Mouse (Mus musculus) hindbrain, embryonic 11.5 days (tissue): ENCODE measurements at regions not wholly inside any gene's neighbourhood (a gene's known extent, or its start where the extent isn't known, plus 50 kb on each side); places are given as distances from the start of the nearest gene placed in this dataset.

ENCODE experiments used
- ATAC-seq: fragments of 200-750 bp; cut with Nextera tagmentation; 2 replicates; pipeline ENCODE4 v1.8.0; 2017; ENCODE audit warnings: mild to moderate bottlenecking, moderate TSS enrichment, moderate library complexity; ENCODE audit not compliant: low FRiP score
- DNase-seq: peaks from one replicate; pipeline ENCODE4 v3.0.0-alpha.2; 2015; ENCODE audit warnings: low spot score
- H3K27ac ChIP-seq: fragments of 300-500 bp; sonication (generic); 2 replicates; pipeline ENCODE4 v1.5.1; 2014; ENCODE audit warnings: mild to moderate bottlenecking, low read depth, low read length
- H3K27me3 ChIP-seq: fragments of 300-500 bp; sonication (generic); 2 replicates; pipeline ENCODE4 v1.6.1; 2014; ENCODE audit warnings: mild to moderate bottlenecking, low read length, moderate library complexity, mixed read lengths; ENCODE audit not compliant: control insufficient read depth, insufficient read depth
- H3K36me3 ChIP-seq: fragments of 300-500 bp; sonication (generic); 2 replicates; pipeline ENCODE4 v1.6.1; 2014; ENCODE audit warnings: mild to moderate bottlenecking, low read length, moderate library complexity, mixed read lengths; ENCODE audit not compliant: control insufficient read depth, insufficient read depth
- H3K4me1 ChIP-seq: fragments of 300-500 bp; sonication (generic); replicated peaks from 2 replicates; pipeline ENCODE4 v1.6.1; 2014; ENCODE audit warnings: low read length, mixed read lengths; ENCODE audit not compliant: control insufficient read depth, insufficient read depth
- H3K4me2 ChIP-seq: fragments of 300-500 bp; sonication (generic); replicated peaks from 2 replicates; pipeline ENCODE4 v1.6.1; 2014; ENCODE audit warnings: mild to moderate bottlenecking, low read depth, low read length
- H3K4me3 ChIP-seq: fragments of 300-500 bp; sonication (generic); 2 replicates; pipeline ENCODE4 v1.5.1; 2014; ENCODE audit warnings: low read depth, low read length
- H3K9ac ChIP-seq: fragments of 300-500 bp; sonication (generic); 2 replicates; pipeline ENCODE4 v1.6.1; 2014; ENCODE audit warnings: low read depth, low read length
- H3K9me3 ChIP-seq: fragments of 300-500 bp; sonication (generic); 2 replicates; pipeline ENCODE4 v1.6.1; 2016; ENCODE audit warnings: low read length; ENCODE audit not compliant: control insufficient read depth
- WGBS: fragments of 180-500 bp; shearing (Covaris S2); extraction: QIAGEN DNeasy Blood & Tissue Kit; methylation state at CpG from one replicate; pipeline ENCODE4 v1.1.7; 2014; 5-methylcytosine and 5-hydroxymethylcytosine counted together

DNA sequence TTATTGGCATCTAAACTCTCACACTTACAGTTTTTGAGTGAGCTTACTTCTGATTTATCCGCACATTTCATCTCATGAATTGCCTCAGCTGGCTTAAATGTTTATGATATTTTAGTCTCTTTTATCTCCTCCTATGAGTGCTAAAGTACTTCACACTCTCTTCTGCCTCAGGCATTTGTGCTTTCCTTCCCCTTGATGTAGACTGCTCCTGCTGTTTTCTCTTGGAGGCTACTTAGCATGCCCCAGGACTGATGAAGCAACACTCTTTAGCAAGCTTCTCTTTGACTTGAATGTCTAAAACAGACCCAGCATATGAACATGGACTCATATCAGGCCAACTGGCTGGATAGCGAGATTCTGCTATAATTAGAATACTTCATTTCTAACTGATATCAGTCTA, 882.8 kb downstream of the Tecrl start:
- H3K4me2 ChIP-seq, result no peak overlapping the region
- H3K36me3 ChIP-seq, result no peaks in the 10 kb centered on the region
- H3K27ac ChIP-seq, result no peak overlapping the region
- no peaks in the 10 kb centered on the region for H3K27me3 ChIP-seq
- H3K4me1 ChIP-seq, result no peaks in the 10 kb centered on the region
- no peaks in the 10 kb centered on the region for H3K9me3 ChIP-seq
- ATAC-seq (no peak), DNase-seq (no peak)
- no peak overlapping the region for H3K4me3 ChIP-seq
- WGBS, result 83% methylated on average over 2 of the region's 2 CpGs
- no peak overlapping the region for H3K9ac ChIP-seq

DNA sequence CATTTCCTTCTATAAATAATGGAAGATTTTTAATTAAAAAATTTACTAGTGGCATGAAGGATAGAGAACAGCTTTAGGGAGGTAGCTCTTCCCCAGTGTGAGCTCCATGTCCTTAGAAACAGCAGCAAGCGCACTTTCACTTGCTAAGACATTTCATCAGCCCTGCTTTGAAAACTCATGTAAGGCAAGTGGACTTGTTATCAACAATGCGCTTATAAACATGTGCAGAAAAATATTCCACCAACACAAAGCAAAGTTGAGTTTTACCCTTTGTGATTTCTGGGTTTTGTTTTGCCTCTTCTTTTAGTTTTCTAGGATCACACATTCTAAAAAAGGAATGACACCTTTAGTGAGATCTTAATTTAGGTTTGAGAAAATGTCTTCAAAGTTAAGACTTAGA, 890.7 kb downstream of the Tecrl start:
- H3K4me3 ChIP-seq, result no peak overlapping the region
- no peaks in the 10 kb centered on the region for H3K36me3 ChIP-seq
- no peaks in the 10 kb centered on the region for H3K9me3 ChIP-seq
- no peaks in the 10 kb centered on the region for H3K4me1 ChIP-seq
- H3K9ac ChIP-seq, result no peak overlapping the region
- H3K4me2 ChIP-seq, result no peak overlapping the region
- no peaks in the 10 kb centered on the region for H3K27me3 ChIP-seq
- no peak for ATAC-seq
- no peak overlapping the region for H3K27ac ChIP-seq
- DNase-seq, result no peak
- WGBS, result 94% methylated on average over 2 of the region's 2 CpGs

DNA sequence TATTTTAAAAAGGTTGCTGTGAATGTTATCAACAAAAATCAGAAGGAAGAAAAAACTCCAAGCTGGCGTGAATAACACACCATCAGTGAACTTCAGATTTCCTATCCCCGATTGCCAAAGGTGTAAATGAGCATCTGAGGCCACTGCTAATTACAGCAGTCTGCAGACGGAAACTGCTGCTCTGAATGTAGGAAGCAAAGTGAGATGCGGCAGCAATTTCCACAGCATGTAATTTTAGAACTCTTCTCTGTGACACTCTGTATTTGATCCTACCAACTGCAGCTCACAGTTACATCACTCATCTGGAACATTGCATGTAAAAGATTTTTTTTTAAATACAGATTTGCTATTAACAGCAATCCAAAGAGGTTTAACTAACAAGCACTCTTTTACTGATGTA, 913.7 kb downstream of the Tecrl start:
- H3K9ac ChIP-seq, result no peak overlapping the region
- H3K4me2 ChIP-seq, result no peak overlapping the region
- WGBS, result 77% methylated on average over 4 of the region's 4 CpGs
- H3K4me1 ChIP-seq, result no peaks in the 10 kb centered on the region
- H3K36me3 ChIP-seq, result no peaks in the 10 kb centered on the region
- H3K27me3 ChIP-seq, result no peaks in the 10 kb centered on the region
- no peak overlapping the region for H3K4me3 ChIP-seq
- H3K9me3 ChIP-seq, result no peaks in the 10 kb centered on the region
- DNase-seq (no peak), ATAC-seq (no peak)
- no peak overlapping the region for H3K27ac ChIP-seq

DNA sequence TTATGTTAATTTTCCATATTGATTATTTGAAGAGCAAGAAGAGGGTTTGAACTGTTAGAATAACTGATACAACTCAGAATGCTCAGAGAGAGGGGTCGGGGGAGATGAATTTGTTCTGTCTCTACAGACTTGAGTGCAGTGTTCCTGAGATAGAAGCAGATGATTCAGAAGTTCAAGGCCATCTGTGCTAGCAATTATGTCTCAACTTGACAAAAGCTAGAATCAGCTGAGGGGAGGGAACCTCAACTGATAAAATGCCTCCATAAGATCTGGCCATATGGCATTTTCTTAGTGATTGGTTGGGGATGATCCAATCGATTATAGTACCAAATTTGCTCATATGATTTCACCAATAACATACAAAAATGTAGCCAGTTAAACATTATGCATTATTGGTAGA, 914.9 kb downstream of the Tecrl start:
- Histone ChIP-seq H3K36me3 (no peaks in the 10 kb centered on the region), H3K27me3 (no peaks in the 10 kb centered on the region), H3K9ac (no peak overlapping the region), H3K9me3 (no peaks in the 10 kb centered on the region), H3K4me3 (no peak overlapping the region), H3K4me2 (no peak overlapping the region), H3K27ac (no peak overlapping the region), H3K4me1 (no peaks in the 10 kb centered on the region)
- 87% methylated on average over 2 of the region's 2 CpGs for WGBS
- DNase-seq, result no peak
- no peak for ATAC-seq

DNA sequence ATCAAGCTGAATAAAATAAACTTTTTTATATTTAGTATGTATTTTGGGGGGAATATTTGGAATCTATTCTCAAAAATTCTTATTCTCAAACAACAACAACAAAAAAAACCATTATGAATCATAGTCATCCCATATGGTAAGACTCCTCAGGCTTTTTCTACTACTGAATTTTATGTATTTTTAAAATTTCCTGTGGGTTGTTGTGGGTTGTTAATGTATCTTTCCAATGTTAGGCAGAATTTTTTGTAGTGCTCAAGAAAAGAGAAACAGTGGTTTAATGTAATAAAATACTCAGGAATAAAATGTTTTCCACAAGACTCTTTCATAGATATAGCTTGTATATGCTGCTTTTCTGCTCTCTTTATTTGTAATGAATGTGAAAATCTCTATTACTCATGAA, 934.6 kb downstream of the Tecrl start:
- no peaks in the 10 kb centered on the region for H3K9me3 ChIP-seq
- H3K4me3 ChIP-seq, result no peak overlapping the region
- H3K4me2 ChIP-seq, result no peak overlapping the region
- no peak for ATAC-seq
- no peaks in the 10 kb centered on the region for H3K4me1 ChIP-seq
- no peaks in the 10 kb centered on the region for H3K27me3 ChIP-seq
- no peak for DNase-seq
- no peaks in the 10 kb centered on the region for H3K36me3 ChIP-seq
- H3K27ac ChIP-seq, result no peak overlapping the region
- H3K9ac ChIP-seq, result no peak overlapping the region

DNA sequence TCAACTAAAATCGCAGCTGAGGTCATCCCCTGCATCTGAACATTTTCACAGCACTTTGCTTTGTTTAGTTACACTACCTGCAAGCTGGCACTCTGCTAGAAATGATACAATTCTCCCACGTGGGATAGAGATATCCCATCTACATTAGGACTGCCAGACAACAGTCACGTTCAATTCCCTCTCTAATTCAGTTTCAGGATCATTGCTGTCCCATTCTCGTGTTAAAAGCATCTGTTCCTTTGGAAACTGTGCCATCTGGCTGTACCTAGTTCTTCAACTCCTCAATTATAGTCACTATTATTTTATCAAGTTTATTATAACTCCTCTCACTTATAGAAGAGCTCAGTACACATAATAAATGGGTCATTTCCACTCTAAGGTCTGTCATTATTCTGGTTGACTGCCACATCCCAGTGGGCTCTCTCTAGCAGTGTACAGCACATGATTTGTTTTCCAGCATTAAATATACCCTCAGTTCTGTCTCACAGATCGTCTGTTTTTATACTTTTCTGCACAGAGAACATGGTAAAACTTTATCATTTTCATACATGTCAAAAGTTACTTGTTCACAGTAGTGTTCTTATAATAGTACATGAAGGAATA, 958.3 kb downstream of the Tecrl start:
- 73% methylated on average over 5 of the region's 5 CpGs for WGBS

DNA sequence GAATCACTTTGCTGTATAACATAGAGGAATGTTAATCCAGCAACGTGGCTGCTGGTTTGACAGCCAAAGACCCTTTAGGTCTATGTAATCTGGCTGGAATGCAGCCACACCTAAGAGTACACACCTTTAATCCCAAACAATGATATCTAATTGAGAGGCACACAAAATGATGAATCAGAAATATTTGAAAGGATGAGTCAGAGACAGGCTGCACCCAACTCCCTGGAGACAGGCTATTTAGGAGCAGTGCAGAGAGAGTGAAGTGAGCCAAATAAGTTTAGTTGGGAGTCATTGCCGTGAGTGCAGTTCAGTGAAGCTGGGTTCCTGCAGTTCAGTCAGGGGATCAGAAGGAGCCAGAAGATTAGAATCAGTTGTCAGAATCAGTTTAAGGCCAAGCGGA, 993.4 kb downstream of the Tecrl start:
- no peaks in the 10 kb centered on the region for H3K9me3 ChIP-seq
- DNase-seq, result no peak
- H3K36me3 ChIP-seq, result no peaks in the 10 kb centered on the region
- WGBS, result 75% methylated on average over 3 of the region's 3 CpGs
- no peak overlapping the region for H3K4me2 ChIP-seq
- no peaks in the 10 kb centered on the region for H3K27me3 ChIP-seq
- H3K9ac ChIP-seq, result no peak overlapping the region
- no peak overlapping the region for H3K27ac ChIP-seq
- H3K4me3 ChIP-seq, result no peak overlapping the region
- no peak for ATAC-seq
- no peaks in the 10 kb centered on the region for H3K4me1 ChIP-seq

More for the DNA sequence above, 958.3 kb downstream of the Tecrl start:
- H3K9me3 ChIP-seq, result no peaks in the 10 kb centered on the region
- H3K9ac ChIP-seq, result no peak overlapping the region
- no peaks in the 10 kb centered on the region for H3K36me3 ChIP-seq
- ATAC-seq, result no peak
- no peak overlapping the region for H3K27ac ChIP-seq
- no peaks in the 10 kb centered on the region for H3K27me3 ChIP-seq
- no peak overlapping the region for H3K4me2 ChIP-seq
- DNase-seq, result no peak
- no peaks in the 10 kb centered on the region for H3K4me1 ChIP-seq
- H3K4me3 ChIP-seq, result no peak overlapping the region

DNA sequence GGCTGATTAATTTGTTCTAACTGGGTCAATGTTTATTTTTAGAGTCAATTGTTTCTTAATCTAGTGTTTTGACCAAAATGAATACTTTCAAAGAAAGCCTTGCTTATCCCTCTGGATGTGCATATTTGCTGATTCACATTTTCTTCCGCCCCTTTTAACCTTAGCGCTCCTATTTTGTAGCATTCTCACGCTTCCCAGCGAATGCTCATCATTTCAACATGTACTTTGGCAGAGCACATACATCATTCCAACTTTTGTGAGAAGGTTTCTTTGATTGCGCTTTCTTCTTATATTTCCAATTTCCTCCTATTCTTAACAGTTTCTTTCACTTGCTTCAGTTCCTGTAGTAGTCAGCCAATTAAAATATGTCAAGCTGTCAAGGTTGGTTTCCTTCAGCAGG, 998.7 kb downstream of the Tecrl start:
- Histone ChIP-seq H3K9me3 (no peaks in the 10 kb centered on the region), H3K27ac (no peak overlapping the region), H3K36me3 (no peaks in the 10 kb centered on the region), H3K4me3 (no peak overlapping the region), H3K27me3 (no peaks in the 10 kb centered on the region), H3K4me1 (no peaks in the 10 kb centered on the region), H3K4me2 (no peak overlapping the region), H3K9ac (no peak overlapping the region)
- DNase-seq, result no peak
- WGBS, result 87% methylated on average over 5 of the region's 5 CpGs
- ATAC-seq, result no peak

DNA sequence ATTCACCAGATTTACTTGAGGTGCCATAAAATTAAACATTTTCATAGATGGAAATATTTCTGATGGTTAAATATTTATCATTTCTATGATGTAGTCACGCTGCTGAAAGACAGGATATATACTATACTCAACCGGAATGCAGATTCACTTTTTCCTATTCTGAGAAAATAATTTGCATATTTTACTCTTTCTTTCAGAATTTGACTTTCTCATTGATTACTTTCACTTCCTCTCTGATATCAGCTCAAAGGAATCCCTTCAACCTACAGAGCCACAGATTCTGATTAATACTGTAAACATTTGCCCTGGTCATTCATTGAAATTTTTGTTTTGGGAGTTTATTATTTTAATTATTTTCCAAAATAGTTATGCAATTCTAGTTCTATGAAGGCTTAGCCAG, 1003.9 kb downstream of the Tecrl start:
- no peaks in the 10 kb centered on the region for H3K36me3 ChIP-seq
- H3K9ac ChIP-seq, result no peak overlapping the region
- WGBS, result 91% methylated on average over 2 of the region's 2 CpGs
- no peaks in the 10 kb centered on the region for H3K9me3 ChIP-seq
- no peaks in the 10 kb centered on the region for H3K4me1 ChIP-seq
- H3K27ac ChIP-seq, result no peak overlapping the region
- H3K4me3 ChIP-seq, result no peak overlapping the region
- ATAC-seq, result no peak
- H3K4me2 ChIP-seq, result no peak overlapping the region
- DNase-seq, result no peak
- no peaks in the 10 kb centered on the region for H3K27me3 ChIP-seq
